Mouse (Mus musculus) forebrain, embryonic 11.5 days (tissue): Measurements from ENCODE around the gene Habp2. TPM values are rescaled to one million over a fixed set of nuclear protein-coding genes. Genes with fewer than 3 reads are reported as not detected.
A peak's percentile ranks its signal among the peaks of the same experiment; 100 is the strongest.

Experiments
- ATAC-seq: fragments of 200-750 bp; cut with Nextera tagmentation; replicated peaks from 2 replicates; pipeline ENCODE4 v1.8.0; 2017; ENCODE audit warnings: moderate TSS enrichment; ENCODE audit not compliant: low FRiP score
- DNase-seq: peaks from one replicate; pipeline ENCODE4 v3.0.0-alpha.2; 2017; ENCODE audit warnings: low spot score
- H3K27ac ChIP-seq: fragments of 300-500 bp; sonication (generic); 2 replicates; pipeline ENCODE4 v1.5.1; 2014; ENCODE audit warnings: low read depth, low read length
- H3K27me3 ChIP-seq: fragments of 300-500 bp; sonication (generic); 2 replicates; pipeline ENCODE4 v1.6.1; 2014; ENCODE audit warnings: mild to moderate bottlenecking, low read length, mixed read lengths; ENCODE audit not compliant: control insufficient read depth, insufficient read depth
- H3K36me3 ChIP-seq: fragments of 300-500 bp; sonication (generic); 2 replicates; pipeline ENCODE4 v1.6.1; 2014; ENCODE audit warnings: mild to moderate bottlenecking, low read length, moderate library complexity, mixed read lengths; ENCODE audit not compliant: control insufficient read depth, insufficient read depth
- H3K4me1 ChIP-seq: fragments of 300-500 bp; sonication (generic); replicated peaks from 2 replicates; pipeline ENCODE4 v1.6.1; 2014; ENCODE audit warnings: low read length, mixed read lengths; ENCODE audit not compliant: control insufficient read depth, insufficient read depth
- H3K4me2 ChIP-seq: fragments of 300-500 bp; sonication (generic); 2 replicates; pipeline ENCODE4 v1.6.1; 2014; ENCODE audit warnings: low read depth, mild to moderate bottlenecking, low read length, moderate library complexity, mixed read lengths; ENCODE audit not compliant: severe bottlenecking
- H3K4me3 ChIP-seq: fragments of 300-500 bp; sonication (generic); 2 replicates; pipeline ENCODE4 v1.5.1; 2014; ENCODE audit warnings: low read depth, low read length
- H3K9ac ChIP-seq: fragments of 300-500 bp; sonication (generic); 2 replicates; pipeline ENCODE4 v1.6.1; 2014; ENCODE audit warnings: low read length
- H3K9me3 ChIP-seq: fragments of 300-500 bp; sonication (generic); 2 replicates; pipeline ENCODE4 v1.6.1; 2016; ENCODE audit warnings: low read length, mixed read lengths; ENCODE audit not compliant: control insufficient read depth
- WGBS: fragments of 180-500 bp; shearing (Covaris S2); extraction: QIAGEN DNeasy Blood & Tissue Kit; methylation state at CpG from one replicate; pipeline ENCODE4 v1.1.7; 2014; 5-methylcytosine and 5-hydroxymethylcytosine counted together
- polyA plus RNA-seq: library from polyadenylated mRNA; unstranded; fragments of >200 nt; fragmentation: Nextera tagmentation; extraction: Ambion mirVana; gene quantifications from 2 replicates; pipeline ENCODE4 v1.2.1, GENCODE M21; 2014

Habp2 gene
- polyA plus RNA-seq: not detected in 2 replicates

DNA sequence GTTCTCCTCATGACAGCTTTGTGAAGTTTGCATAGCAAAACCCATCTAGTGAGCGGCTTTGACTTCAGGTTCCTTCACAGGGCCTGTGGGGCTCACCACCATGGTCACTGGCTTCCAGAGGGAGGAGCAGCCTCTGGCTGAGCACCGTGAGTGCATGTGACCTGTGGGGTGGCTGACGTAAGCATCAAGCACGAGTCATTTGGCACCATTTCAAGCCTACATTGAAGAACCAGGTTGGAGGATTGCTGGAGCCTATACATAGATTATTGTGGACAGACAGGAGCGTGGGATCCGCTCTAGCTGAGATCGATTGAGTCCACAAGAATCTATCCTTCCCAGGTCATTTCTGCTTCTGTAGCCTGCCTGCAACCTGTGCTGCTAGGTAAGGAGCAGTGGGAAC, at the start of gene Habp2:
Gene Habp2, plus strand, starts transcription at position 272 of the 400 bp plus-strand sequence.
- ATAC-seq (no peak), DNase-seq (no peak)
- Histone ChIP-seq H3K4me1 (no peaks in the 10 kb centered on the region), H3K27me3 (no peaks in the 10 kb centered on the region), H3K9me3 (no peaks in the 10 kb centered on the region), H3K36me3 (no peaks in the 10 kb centered on the region), H3K9ac (no peak within 1 kb of the TSS), H3K4me2 (no peak within 1 kb of the TSS), H3K4me3 (no peak within 1 kb of the TSS), H3K27ac (no peak within 1 kb of the TSS)
- WGBS: 88% methylated on average over 7 of the region's 7 CpGs

DNA sequence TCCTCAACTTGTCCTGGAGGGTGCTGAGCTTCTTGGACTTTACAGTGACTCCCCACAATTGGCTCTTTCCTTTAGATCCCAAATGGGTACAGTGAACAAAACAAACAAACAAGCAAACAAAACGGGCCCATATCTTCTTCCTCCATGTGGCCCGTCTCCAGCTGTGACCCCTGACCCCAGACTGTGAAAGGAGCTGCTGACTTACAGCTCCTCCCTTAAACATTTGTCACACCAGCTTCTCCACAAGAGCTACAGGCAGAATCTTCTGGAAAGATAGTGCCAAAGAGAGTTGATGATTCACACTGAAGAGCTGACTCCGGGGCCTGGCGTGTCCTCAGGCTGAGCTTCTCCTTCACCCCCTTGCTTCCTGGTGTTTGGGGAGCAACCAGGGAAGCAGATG, 48.4 kb upstream of the Habp2 start:
- WGBS: 81% methylated on average over 4 of the region's 4 CpGs
- Histone ChIP-seq H3K9me3 (no peaks in the 10 kb centered on the region), H3K4me2 (no peak overlapping the region), H3K36me3 (no peaks in the 10 kb centered on the region), H3K27ac (no peak overlapping the region), H3K4me3 (no peak overlapping the region), H3K27me3 (no peaks in the 10 kb centered on the region), H3K4me1 (no peaks in the 10 kb centered on the region), H3K9ac (no peak overlapping the region)
- DNase-seq (no peak), ATAC-seq (no peak)

DNA sequence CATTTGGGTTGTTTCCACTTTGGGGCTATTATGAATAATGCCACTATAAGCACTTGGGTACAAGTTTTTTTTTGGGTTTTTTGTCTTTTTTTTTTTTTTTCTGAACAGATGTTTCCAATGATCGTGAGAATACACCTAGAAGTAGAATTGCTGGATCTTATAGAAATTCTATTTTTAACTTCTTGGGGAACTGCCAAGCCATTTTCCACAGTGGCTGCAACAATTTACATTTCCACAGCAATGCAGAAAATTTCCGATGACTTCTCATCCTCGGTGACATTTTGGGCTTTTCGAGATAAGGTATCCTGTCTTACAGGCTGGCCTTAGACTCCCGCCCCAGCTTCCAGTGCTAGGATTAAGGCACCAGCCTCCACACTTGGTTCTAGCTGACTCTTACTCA, 41.7 kb upstream of the Habp2 start:
- ATAC-seq: no peak
- H3K27me3 ChIP-seq: no peaks in the 10 kb centered on the region

DNA sequence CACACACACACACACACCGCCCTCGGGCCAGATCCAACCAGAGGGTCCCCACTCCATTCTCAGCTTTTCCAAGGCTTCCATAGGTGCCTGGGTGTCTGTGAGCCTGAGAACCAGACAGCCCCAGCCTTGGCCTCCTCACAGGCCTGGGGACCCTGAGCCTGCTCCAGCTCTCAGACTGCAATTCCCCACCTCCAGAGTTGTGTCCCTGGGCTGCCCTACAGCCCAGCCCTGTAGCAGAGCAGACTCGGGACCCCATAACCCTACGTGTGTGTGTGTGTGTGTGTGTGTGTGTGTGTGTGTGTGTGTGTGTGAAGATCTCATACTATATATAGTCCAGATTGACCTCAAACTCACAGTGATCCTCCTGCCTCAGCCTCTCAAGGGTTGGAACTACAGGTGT, 34.1 kb upstream of the Habp2 start:
- H3K9ac ChIP-seq: no peak overlapping the region
- WGBS: 85% methylated on average over 4 of the region's 4 CpGs
- no peaks in the 10 kb centered on the region for H3K9me3 ChIP-seq
- no peaks in the 10 kb centered on the region for H3K4me1 ChIP-seq
- H3K36me3 ChIP-seq: no peaks in the 10 kb centered on the region
- no peak for ATAC-seq
- no peak overlapping the region for H3K27ac ChIP-seq
- no peak overlapping the region for H3K4me2 ChIP-seq
- DNase-seq: no peak
- H3K27me3 ChIP-seq: no peaks in the 10 kb centered on the region
- H3K4me3 ChIP-seq: no peak overlapping the region

More for the DNA sequence above, 41.7 kb upstream of the Habp2 start:
- no peaks in the 10 kb centered on the region; the same call in 1 of the 2 replicates for H3K9me3 ChIP-seq
- no peak for DNase-seq
- H3K9ac ChIP-seq: no peak overlapping the region
- no peaks in the 10 kb centered on the region for H3K36me3 ChIP-seq
- H3K4me1 ChIP-seq: no peaks in the 10 kb centered on the region
- no peak overlapping the region for H3K4me3 ChIP-seq
- no peak overlapping the region for H3K27ac ChIP-seq
- H3K4me2 ChIP-seq: no peak overlapping the region
- 92% methylated on average over 5 of the region's 5 CpGs for WGBS

DNA sequence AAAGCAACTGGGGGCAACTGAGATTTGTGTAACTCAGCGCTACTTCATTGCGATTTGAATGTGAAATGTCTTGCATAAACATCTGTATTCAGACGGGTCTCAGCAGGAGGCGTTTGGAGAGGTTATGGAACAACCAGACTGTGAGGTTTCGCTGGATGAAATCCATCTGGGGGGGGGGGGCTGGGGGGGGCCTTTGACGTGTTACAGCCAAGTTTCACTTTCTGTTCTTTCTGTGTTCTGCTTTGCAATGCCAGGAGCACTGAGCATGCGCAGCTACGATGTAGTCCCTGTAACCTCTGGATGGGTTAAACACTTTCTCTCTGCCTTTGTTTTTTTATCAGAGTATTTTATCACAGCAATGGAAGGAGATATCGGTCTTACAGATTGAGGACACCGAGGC, 33.7 kb upstream of the Habp2 start:
- Histone ChIP-seq H3K27ac (no peak overlapping the region), H3K4me1 (no peaks in the 10 kb centered on the region), H3K9me3 (no peaks in the 10 kb centered on the region), H3K36me3 (no peaks in the 10 kb centered on the region), H3K9ac (no peak overlapping the region), H3K4me3 (no peak overlapping the region), H3K4me2 (no peak overlapping the region), H3K27me3 (no peaks in the 10 kb centered on the region)
- no peak for DNase-seq
- 83% methylated on average over 10 of the region's 10 CpGs for WGBS
- ATAC-seq: no peak

DNA sequence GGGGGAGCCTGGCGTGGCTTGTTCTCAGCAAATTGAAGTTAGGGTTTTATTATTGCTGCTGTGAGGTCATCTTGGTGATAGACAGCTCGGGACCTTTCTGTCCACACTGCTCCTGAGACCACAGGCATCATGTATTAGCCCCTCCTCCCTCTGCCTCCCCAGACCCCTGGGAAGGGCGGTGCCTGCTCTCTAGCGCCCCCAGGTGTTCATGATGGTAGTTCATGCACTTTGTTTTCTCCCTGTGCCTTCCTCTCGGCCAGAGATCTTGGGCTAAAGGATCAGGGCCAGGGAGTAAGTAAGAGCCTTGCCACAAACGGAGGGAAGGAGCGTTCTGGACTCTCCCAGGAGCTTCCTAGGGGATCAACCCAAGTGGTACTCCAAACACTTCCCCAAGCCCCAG, 32.2 kb upstream of the Habp2 start:
- no peak overlapping the region for H3K4me3 ChIP-seq

DNA sequence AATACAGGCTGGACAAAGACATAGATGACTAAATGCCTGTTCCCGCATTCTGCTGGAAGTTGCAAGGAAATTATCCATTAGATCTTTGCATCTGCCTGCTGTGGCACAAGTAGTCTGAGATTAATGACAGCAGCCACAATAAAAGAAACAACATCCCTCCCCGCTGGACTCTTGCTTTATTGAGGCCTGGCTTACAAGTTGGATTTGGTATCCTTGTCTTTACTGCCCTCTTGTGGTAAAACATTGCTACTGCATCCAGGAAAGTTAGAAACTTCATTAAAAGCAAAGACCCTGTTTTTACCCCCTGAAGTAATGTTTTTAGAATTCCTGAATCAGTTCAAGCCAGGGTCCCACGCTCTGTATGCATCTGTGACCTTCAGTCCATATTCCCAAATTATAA, 31.4 kb upstream of the Habp2 start:
- Histone ChIP-seq H3K36me3 (no peaks in the 10 kb centered on the region), H3K4me1 (no peaks in the 10 kb centered on the region), H3K4me3 (no peak overlapping the region), H3K27ac (no peak overlapping the region), H3K4me2 (no peak overlapping the region), H3K9ac (no peak overlapping the region), H3K27me3 (no peaks in the 10 kb centered on the region), H3K9me3 (no peaks in the 10 kb centered on the region)
- DNase-seq (no peak), ATAC-seq (no peak)
- 25% methylated on average over 3 of the region's 3 CpGs for WGBS

More for the DNA sequence above, 32.2 kb upstream of the Habp2 start:
- Histone ChIP-seq H3K27me3 (no peaks in the 10 kb centered on the region), H3K9ac (no peak overlapping the region), H3K9me3 (no peaks in the 10 kb centered on the region), H3K36me3 (no peaks in the 10 kb centered on the region), H3K4me2 (no peak overlapping the region), H3K27ac (no peak overlapping the region), H3K4me1 (no peaks in the 10 kb centered on the region)
- ATAC-seq (no peak), DNase-seq (peak; percentile 76)
- WGBS: 49% methylated on average over 7 of the region's 7 CpGs

DNA sequence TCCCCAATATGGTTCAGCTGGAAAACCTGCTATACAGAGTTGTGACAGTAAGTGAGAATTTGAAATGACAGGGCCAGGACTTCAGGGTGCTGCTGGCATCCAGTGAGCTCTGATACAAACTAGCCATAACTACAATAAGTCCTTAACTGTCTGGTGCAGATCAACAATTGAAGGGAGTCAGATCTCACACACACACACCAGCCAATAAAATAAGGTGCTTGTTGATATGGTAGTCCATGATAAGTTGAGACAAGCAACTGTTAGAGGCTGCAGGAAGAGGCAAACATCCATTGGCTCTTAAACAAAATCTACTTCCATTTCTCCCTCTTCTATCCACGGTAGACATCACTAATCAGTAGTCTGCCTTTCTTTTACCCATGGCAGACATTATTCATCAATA, 30.7 kb upstream of the Habp2 start:
- ATAC-seq: no peak
- H3K9ac ChIP-seq: no peak overlapping the region
- no peaks in the 10 kb centered on the region for H3K27me3 ChIP-seq
- no peak overlapping the region for H3K4me3 ChIP-seq
- no peak for DNase-seq
- 54% methylated on average over 1 of the region's 1 CpGs for WGBS
- no peaks in the 10 kb centered on the region for H3K9me3 ChIP-seq
- H3K36me3 ChIP-seq: no peaks in the 10 kb centered on the region
- H3K4me2 ChIP-seq: no peak overlapping the region
- H3K4me1 ChIP-seq: no peaks in the 10 kb centered on the region
- no peak overlapping the region for H3K27ac ChIP-seq

DNA sequence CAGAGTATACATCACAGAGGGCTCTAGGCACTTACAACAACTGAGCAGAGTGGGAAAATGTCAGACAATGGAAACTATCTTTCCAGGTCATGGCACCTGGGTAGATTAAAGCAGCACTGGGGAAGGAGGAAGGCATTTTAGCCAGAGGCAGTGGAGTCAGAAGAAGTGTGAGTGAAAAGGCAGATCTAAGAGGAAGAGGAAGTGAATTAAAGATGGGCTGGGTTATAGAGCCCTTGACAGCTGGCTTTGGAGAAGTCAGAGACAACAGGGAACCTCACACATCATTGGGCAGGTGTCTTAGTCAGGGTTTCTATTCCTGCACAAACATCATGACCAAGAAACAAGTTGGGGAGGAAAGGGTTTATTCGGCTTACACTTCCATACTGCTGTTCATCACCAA, 30.2 kb upstream of the Habp2 start:
- no peak overlapping the region for H3K27ac ChIP-seq
- no peaks in the 10 kb centered on the region for H3K9me3 ChIP-seq
- no CpG with 5 or more reads among the region's 1 CpGs for WGBS
- ATAC-seq (no peak), DNase-seq (no peak)
- no peak overlapping the region for H3K4me2 ChIP-seq
- H3K4me1 ChIP-seq: no peaks in the 10 kb centered on the region
- no peak overlapping the region for H3K9ac ChIP-seq
- H3K36me3 ChIP-seq: no peaks in the 10 kb centered on the region
- no peak overlapping the region for H3K4me3 ChIP-seq
- H3K27me3 ChIP-seq: no peaks in the 10 kb centered on the region
